Mouse (Mus musculus): Measurements from ENCODE around the gene Galk2. TPM values are rescaled to one million over a fixed set of nuclear protein-coding genes. Genes with fewer than 3 reads are reported as not detected.

Gene Galk2
- polyA plus RNA-seq, 1 experiment from 2014 or later = 43.6 TPM

GRCm38 (mm10) chr2:125863799-125864198 is 4.9 kb downstream of the Galk2 start:
- H3K4me3 ChIP-seq = no peak overlapping the region
- no peaks in the 10 kb centered on the region for H3K27me3 ChIP-seq
- no peak for ATAC-seq (ENCODE audit: insufficient number of reproducible peaks, low FRiP score, low TSS enrichment, low read depth)
- WGBS = 82% methylated on average over 3 of the region's 3 CpGs
- no peak overlapping the region for H3K9ac ChIP-seq
- peaks cover 9% of the 10 kb centered on the region for H3K4me1 ChIP-seq
- H3K4me2 ChIP-seq = no peak overlapping the region
- H3K27ac ChIP-seq = no peak overlapping the region
- no peaks in the 10 kb centered on the region for H3K36me3 ChIP-seq
- no peaks in the 10 kb centered on the region for H3K9me3 ChIP-seq

- Histone ChIP-seq H3K36me3 (no peaks in the 10 kb centered on the region), H3K4me3 (no peak overlapping the region), H3K27me3 (no peaks in the 10 kb centered on the region), H3K4me2 (no peak overlapping the region), H3K9ac (no peak overlapping the region), H3K9me3 (no peaks in the 10 kb centered on the region), H3K4me1 (peaks cover 9% of the 10 kb centered on the region), H3K27ac (no peak overlapping the region)
- 91% methylated on average over 1 of the region's 1 CpGs for WGBS
- ATAC-seq (ENCODE audit: insufficient number of reproducible peaks, low FRiP score, low TSS enrichment, low read depth) = no peak
These were observed 5.6 kb downstream of the Galk2 start for GRCm38 (mm10) chr2:125864551-125864950.

GRCm38 (mm10) chr2:125865585-125865984 is 6.7 kb downstream of the Galk2 start:
- H3K4me2 ChIP-seq = peak overlapping the region; percentile 63
- H3K36me3 ChIP-seq = no peaks in the 10 kb centered on the region
- ATAC-seq (ENCODE audit: insufficient number of reproducible peaks, low FRiP score, low TSS enrichment, low read depth) = no peak
- H3K4me3 ChIP-seq = peak overlapping the region; percentile 61
- H3K27me3 ChIP-seq = no peaks in the 10 kb centered on the region
- H3K9me3 ChIP-seq = no peaks in the 10 kb centered on the region
- H3K4me1 ChIP-seq = peaks cover 9% of the 10 kb centered on the region
- no peak overlapping the region for H3K27ac ChIP-seq
- no peak overlapping the region for H3K9ac ChIP-seq

GRCm38 (mm10) chr2:125866058-125866740 is 7.3 kb downstream of the Galk2 start:
- Histone ChIP-seq H3K9ac (peak overlapping the region; percentile 66), H3K4me3 (peak overlapping the region; percentile 61), H3K4me1 (peaks cover 9% of the 10 kb centered on the region), H3K36me3 (no peaks in the 10 kb centered on the region), H3K9me3 (no peaks in the 10 kb centered on the region), H3K27ac (peak overlapping the region; percentile 71), H3K4me2 (peak overlapping the region; percentile 63), H3K27me3 (no peaks in the 10 kb centered on the region)
- 4% methylated on average over 23 of the region's 23 CpGs for WGBS
- peak; percentile 67; the same call in 1 of the 2 replicates for ATAC-seq (ENCODE audit: insufficient number of reproducible peaks, low FRiP score, low TSS enrichment, low read depth)

GRCm38 (mm10) chr2:125868301-125868700 is 9.4 kb downstream of the Galk2 start:
- H3K36me3 ChIP-seq = 0 out of 2 replicates have a peak, but pooled peaks cover 3% of the 10 kb centered on the region
- no peak for ATAC-seq (ENCODE audit: insufficient number of reproducible peaks, low FRiP score, low TSS enrichment, low read depth)
- no peak overlapping the region for H3K4me2 ChIP-seq
- 78% methylated on average over 3 of the region's 3 CpGs for WGBS
- H3K9me3 ChIP-seq = no peaks in the 10 kb centered on the region
- H3K27ac ChIP-seq = no peak overlapping the region
- no peak overlapping the region for H3K9ac ChIP-seq
- peaks cover 9% of the 10 kb centered on the region for H3K4me1 ChIP-seq
- H3K4me3 ChIP-seq = no peak overlapping the region
- H3K27me3 ChIP-seq = no peaks in the 10 kb centered on the region

GRCm38 (mm10) chr2:125870159-125870558 is 11.2 kb downstream of the Galk2 start:
- WGBS = 80% methylated on average over 3 of the region's 3 CpGs
- Histone ChIP-seq H3K9ac (no peak overlapping the region), H3K9me3 (no peaks in the 10 kb centered on the region), H3K27ac (no peak overlapping the region), H3K36me3 (0 out of 2 replicates have a peak, but pooled peaks cover 3% of the 10 kb centered on the region), H3K27me3 (no peaks in the 10 kb centered on the region), H3K4me3 (no peak overlapping the region), H3K4me2 (no peak overlapping the region), H3K4me1 (peaks cover 9% of the 10 kb centered on the region)
- no peak for ATAC-seq (ENCODE audit: insufficient number of reproducible peaks, low FRiP score, low TSS enrichment, low read depth)

GRCm38 (mm10) chr2:125885891-125886576 is 27.1 kb downstream of the Galk2 start:
- no peak for ATAC-seq (ENCODE audit: insufficient number of reproducible peaks, low FRiP score, low TSS enrichment, low read depth)
- H3K4me1 ChIP-seq = no peaks in the 10 kb centered on the region
- no peaks in the 10 kb centered on the region for H3K27me3 ChIP-seq
- no peak overlapping the region for H3K4me3 ChIP-seq
- H3K4me2 ChIP-seq = no peak overlapping the region
- H3K9ac ChIP-seq = no peak overlapping the region
- H3K9me3 ChIP-seq = no peaks in the 10 kb centered on the region
- no peaks in the 10 kb centered on the region for H3K36me3 ChIP-seq
- 72% methylated on average over 4 of the region's 4 CpGs for WGBS
- no peak overlapping the region for H3K27ac ChIP-seq

GRCm38 (mm10) chr2:125893096-125893495 is 34.2 kb downstream of the Galk2 start:
- H3K27me3 ChIP-seq = no peaks in the 10 kb centered on the region
- no peak overlapping the region for H3K4me2 ChIP-seq
- H3K9me3 ChIP-seq = no peaks in the 10 kb centered on the region
- no peaks in the 10 kb centered on the region for H3K4me1 ChIP-seq
- 37% methylated on average over 6 of the region's 6 CpGs for WGBS
- no peak overlapping the region for H3K27ac ChIP-seq
- ATAC-seq (ENCODE audit: insufficient number of reproducible peaks, low FRiP score, low TSS enrichment, low read depth) = no peak
- no peak overlapping the region for H3K9ac ChIP-seq
- no peak overlapping the region for H3K4me3 ChIP-seq
- 0 out of 2 replicates have a peak, but pooled peaks cover 3% of the 10 kb centered on the region for H3K36me3 ChIP-seq

- no peaks in the 10 kb centered on the region for H3K27me3 ChIP-seq
- ATAC-seq (ENCODE audit: insufficient number of reproducible peaks, low FRiP score, low TSS enrichment, low read depth) = no peak
- H3K9me3 ChIP-seq = no peaks in the 10 kb centered on the region
- H3K9ac ChIP-seq = no peak overlapping the region
- no peak overlapping the region for H3K27ac ChIP-seq
- H3K4me2 ChIP-seq = no peak overlapping the region
- H3K4me3 ChIP-seq = no peak overlapping the region
- no peaks in the 10 kb centered on the region for H3K4me1 ChIP-seq
- H3K36me3 ChIP-seq = peaks cover 6% of the 10 kb centered on the region; the same call in 1 of the 2 replicates
- WGBS = 76% methylated on average over 4 of the region's 4 CpGs
These were observed 36.2 kb downstream of the Galk2 start for GRCm38 (mm10) chr2:125895099-125895498.

- WGBS = 84% methylated on average over 3 of the region's 3 CpGs
- Histone ChIP-seq H3K27ac (no peak overlapping the region), H3K4me2 (no peak overlapping the region), H3K27me3 (no peaks in the 10 kb centered on the region), H3K4me1 (no peaks in the 10 kb centered on the region), H3K36me3 (peaks cover 6% of the 10 kb centered on the region; the same call in 1 of the 2 replicates), H3K9me3 (no peaks in the 10 kb centered on the region), H3K9ac (no peak overlapping the region), H3K4me3 (no peak overlapping the region)
- no peak for ATAC-seq (ENCODE audit: insufficient number of reproducible peaks, low FRiP score, low TSS enrichment, low read depth)
These were observed 37.4 kb downstream of the Galk2 start for GRCm38 (mm10) chr2:125896355-125896754.

GRCm38 (mm10) chr2:125900797-125901410 is 42.0 kb downstream of the Galk2 start:
- H3K9me3 ChIP-seq = no peaks in the 10 kb centered on the region
- no peaks in the 10 kb centered on the region for H3K4me1 ChIP-seq
- no peak overlapping the region for H3K4me3 ChIP-seq
- no peak overlapping the region for H3K4me2 ChIP-seq
- 84% methylated on average over 6 of the region's 6 CpGs for WGBS
- peaks cover 19% of the 10 kb centered on the region; the same call in 1 of the 2 replicates for H3K36me3 ChIP-seq
- ATAC-seq (ENCODE audit: insufficient number of reproducible peaks, low FRiP score, low TSS enrichment, low read depth) = no peak
- no peak overlapping the region for H3K27ac ChIP-seq
- H3K9ac ChIP-seq = no peak overlapping the region
- H3K27me3 ChIP-seq = no peaks in the 10 kb centered on the region

GRCm38 (mm10) chr2:125901426-125901825 is 42.5 kb downstream of the Galk2 start:
- Histone ChIP-seq H3K36me3 (peaks cover 19% of the 10 kb centered on the region; the same call in 1 of the 2 replicates), H3K9me3 (no peaks in the 10 kb centered on the region), H3K4me1 (no peaks in the 10 kb centered on the region), H3K9ac (no peak overlapping the region), H3K4me3 (no peak overlapping the region), H3K27ac (no peak overlapping the region), H3K27me3 (no peaks in the 10 kb centered on the region), H3K4me2 (no peak overlapping the region)
- WGBS = 91% methylated on average over 3 of the region's 3 CpGs
- no peak for ATAC-seq (ENCODE audit: insufficient number of reproducible peaks, low FRiP score, low TSS enrichment, low read depth)
